Mouse (Mus musculus): ENCODE results near the gene Skp1a.

The Skp1a gene

DNA sequence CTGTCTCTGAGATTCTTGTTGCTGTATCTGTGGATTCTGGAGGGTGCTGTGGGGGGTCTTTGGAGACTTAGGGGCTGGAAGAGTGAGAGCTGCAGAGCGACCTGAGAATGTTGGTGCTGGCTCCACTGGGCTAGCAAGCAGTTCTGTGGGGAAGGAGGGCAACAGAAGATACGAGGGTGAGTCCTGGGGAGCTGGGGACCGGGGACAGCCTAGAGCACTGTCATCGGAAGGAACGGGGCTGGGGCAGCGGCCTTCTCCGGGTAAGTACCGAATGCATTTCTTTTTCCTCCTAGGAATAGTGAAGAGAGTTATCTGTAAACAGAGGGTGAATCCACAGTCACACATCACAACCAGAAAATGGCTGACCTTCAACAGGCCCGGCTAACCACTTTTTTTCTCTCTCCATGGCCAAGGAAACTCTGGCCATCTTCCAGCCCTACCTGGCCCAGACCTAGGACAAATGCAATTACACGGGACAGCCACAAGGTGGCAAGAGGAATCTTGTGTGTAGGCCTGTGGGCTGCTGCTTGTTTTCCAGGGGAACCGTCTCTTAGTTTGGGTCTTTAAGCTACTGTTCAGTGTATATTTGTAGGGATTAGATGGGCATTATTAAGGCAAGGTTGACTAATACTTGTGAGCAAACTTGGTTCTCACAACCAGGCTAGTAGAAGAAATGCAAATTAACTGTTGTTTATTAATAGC lies 22.0 kb downstream of the Skp1a start:
- in situ Hi-C loops (cut with MboI, MseI) = no loop called here

DNA sequence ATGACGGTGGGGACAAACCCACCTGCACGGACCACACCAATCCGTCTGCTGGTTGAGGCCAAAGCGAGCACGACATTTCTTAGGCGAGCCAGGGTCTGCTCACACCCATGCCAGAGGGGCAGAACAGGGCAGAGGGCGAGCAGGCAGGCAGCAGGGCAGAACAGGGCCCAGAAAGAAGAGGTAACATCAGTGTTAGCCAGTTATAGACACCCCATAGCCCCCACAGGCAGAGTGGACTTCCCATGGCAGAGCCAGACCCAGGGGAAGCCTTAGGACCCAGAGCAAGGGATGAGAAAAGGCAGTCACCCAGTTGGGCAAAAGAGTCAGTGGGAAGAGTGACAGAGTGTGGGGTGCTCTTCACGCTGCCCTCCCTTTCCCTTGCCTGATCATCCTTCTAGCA lies 23.3 kb downstream of the Skp1a start:
- in situ Hi-C loops (cut with MboI, MseI) = no loop called here

DNA sequence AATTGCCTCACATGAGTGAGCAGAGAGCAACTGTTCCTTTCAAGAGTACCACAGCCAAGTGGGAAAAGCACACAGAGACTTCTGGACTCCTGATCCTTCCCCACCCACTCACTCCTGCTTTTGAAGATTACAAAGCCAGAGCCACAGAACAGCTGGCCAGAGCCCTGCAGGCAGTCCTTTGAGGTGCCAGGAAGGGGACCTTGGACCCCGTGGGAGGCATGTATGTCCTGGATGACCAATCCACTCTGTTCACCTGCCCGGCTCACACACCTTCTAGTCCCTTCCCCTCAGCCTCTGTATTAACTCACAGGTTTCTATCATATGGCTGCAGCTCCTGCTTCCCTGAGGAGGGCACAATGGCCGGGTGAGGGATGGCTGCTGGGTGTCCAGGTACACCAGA lies 25.6 kb downstream of the Skp1a start:
- in situ Hi-C loops (cut with MboI, MseI) = no loop called here

DNA sequence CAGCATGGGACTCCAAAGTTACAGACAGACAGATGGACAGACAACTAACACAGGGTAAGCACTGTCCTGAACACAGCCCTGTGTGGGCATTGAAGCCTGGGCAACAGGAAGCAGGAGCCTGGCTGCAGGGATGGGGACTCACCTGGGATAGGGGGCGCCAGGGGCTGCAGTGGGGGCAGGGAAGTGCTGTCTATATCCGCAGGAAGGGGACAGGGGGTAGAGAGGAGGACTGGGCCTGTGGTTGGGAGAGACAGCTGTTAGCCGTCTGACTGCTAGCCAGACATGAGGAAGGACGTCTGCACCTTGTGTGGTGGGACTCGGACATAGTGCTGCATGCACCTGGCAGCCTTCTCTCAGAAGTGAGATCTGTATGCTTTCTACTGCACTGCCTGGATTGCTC lies 26.9 kb downstream of the Skp1a start:
- in situ Hi-C loops (cut with MboI, MseI) = no loop called here

DNA sequence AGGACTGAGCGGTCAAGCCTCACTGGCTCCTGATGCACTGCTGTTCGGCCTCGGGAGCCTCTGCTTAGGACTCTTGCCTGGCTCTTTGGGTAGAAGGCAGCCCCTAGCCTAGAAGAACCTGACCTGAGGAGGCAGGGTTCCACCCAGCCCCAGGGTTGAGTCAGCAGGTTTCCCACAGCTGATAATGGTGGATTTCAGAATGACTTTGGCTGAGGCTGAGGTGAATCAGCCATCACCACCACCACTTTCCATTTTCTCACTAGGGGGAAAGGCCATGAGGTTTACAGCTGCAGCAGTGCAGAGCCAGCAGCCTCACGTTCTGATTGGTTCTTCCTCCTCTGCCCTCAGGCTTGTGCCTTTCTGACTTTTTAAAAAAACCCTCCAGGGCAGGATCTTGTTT lies 29.1 kb downstream of the Skp1a start:
- in situ Hi-C loops (cut with MboI, MseI) = loop anchor here (5.0 kb wide), 1 partner anchor 81 kb away; no protein-coding TSS in a partner anchor

DNA sequence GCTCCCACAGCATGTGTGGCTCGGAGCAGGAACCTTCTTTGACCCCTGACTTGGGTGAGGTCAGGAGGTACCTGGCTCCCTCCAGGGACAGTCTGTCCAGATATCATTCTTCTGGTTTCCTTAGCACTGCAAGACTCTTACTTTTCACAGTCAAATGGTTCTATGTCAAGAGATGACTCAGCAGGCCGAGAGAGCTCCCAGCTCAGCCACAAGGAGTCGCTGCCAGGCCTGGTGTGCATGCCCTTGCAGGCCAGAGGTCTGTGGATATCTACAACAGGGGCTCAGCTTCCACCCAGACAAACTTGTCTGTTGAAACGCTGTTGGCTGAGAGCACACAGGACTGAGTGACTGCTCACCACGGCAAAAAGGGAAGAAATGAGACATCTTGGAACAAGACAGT lies 30.1 kb downstream of the Skp1a start:
- in situ Hi-C loops (cut with MboI, MseI) = loop anchor here (5.0 kb wide), 1 partner anchor 80 kb away; no protein-coding TSS in a partner anchor

DNA sequence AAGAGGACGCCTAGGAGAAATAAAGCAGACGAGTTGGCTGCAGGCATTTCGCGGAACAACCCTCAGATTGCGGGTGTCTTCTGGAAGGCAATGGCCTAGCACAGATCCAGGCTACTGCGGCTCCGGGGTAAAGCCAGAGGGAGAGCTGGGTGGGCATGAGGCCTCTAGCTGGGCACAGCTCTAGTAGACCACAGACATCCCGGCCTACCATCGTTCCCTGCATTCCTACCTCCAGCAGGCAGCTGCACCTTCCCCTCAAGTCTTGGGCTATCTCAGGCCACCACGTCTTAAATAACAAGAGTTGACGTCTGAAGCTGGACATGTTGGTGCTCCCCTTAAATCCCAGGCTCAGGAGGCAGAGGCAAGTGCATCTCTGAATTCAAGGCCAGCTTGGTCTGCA lies 30.5 kb downstream of the Skp1a start:
- in situ Hi-C loops (cut with MboI, MseI) = loop anchor here (5.0 kb wide), 1 partner anchor 80 kb away; no protein-coding TSS in a partner anchor

DNA sequence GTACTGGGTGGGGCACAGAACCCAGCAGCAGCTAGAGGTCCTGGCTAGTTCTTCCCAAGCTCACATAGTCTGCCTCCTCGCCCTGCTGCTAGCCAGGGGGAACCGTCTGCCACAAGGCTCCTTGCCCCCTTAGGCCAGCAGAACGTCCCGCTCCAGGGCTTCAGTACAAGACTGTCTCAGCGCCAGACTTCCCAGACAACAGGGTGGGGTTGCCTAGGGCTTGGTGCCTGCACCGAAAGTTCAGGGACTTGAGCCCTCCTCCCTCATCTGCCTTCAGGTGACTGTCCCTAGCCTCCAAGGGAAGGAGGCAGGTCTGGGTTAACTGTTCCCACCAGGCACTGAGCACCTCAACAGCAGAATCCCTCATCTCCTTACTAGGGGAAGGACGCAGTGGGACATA lies 33.1 kb downstream of the Skp1a start:
- in situ Hi-C loops (cut with MboI, MseI) = loop anchor here (5.0 kb wide), 1 partner anchor 77 kb away; no protein-coding TSS in a partner anchor

DNA sequence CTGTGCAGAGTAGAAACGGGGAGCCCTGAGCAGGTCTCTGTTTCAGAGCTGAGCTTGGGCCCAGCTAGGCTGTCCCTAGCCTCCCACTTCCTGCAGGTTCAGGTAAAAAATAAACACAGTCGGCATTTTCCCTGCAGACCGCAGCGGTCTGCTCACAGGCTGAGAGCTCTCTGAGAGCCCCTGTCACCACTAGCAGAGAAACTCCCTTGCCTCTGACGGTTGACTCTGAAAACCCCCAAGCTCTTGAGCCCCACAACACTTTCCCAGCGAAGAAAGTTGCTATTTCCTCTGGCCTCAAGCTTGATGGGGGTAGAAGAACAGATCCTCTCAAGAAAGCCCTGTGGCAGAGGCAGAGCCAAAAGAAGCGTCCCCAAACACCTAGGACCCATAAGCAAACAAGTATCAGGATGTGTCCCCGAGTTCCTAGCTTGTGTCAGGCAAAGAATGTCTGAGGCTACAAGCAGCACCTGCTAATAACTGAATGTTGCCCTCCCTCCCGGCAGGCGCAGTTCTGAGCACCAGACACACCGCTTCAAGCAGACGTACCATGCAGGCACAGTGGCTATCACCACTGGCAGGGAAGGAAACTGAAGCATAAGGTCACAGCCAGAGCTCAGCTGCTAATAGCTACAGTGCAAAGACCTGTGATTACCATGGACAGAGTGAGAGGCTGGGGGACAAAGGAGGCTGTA lies 34.0 kb downstream of the Skp1a start:
- in situ Hi-C loops (cut with MboI, MseI) = no loop called here

DNA sequence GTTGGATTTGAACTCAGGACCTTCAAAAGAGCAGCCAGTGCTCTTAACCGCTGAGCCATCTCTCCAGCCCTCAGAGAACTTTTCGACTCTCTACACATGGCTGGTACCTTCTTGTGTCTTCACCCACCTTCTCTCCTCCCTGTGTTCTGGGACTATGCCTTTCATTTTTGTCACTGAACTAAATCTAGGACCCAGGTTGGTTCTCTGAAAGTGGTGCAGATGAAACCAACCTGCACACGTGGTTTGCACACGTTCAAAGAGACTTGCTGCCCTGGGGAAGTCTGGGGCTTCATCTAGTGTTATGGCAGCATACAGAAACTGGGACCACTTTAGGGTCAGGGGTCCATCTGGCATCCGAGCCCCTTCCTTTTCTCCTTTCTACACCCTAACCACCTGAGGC lies 35.5 kb downstream of the Skp1a start:
- in situ Hi-C loops (cut with MboI, MseI) = no loop called here

DNA sequence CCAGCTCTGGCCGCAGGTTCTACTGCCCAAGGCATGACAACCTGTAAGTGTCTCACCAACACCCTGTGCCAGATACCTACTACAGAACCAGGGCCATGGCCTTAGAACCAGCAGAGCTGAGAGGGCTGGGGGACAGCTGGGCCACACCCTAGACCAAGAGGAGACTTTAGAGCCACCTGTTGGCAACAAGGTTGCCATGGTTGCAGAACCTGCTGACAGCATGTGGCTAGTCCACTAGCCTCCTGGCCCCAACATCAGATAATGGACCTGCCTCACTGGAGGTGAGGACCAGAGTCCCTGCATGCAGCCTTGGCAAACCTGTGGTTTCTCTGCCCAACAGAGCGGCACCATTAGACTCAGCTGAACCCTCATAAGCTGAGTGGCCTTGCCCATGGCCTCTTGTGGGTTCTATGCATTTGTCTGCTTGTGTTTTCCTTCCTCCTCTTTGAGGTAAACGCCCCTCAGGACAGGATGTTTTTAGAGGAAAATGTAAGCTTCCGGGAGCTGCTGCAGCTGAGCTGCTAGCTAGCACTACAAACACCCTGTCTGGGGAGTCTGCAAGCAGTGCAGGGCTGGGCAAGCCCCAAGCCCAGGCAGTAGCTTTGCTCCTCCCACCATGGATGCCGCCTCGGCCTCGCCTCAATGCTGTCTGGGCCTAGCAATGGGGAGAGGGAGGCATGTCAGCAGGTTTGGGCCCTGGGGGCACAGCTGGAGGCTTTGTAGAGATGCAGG lies 36.5 kb downstream of the Skp1a start:
- in situ Hi-C loops (cut with MboI, MseI) = no loop called here

DNA sequence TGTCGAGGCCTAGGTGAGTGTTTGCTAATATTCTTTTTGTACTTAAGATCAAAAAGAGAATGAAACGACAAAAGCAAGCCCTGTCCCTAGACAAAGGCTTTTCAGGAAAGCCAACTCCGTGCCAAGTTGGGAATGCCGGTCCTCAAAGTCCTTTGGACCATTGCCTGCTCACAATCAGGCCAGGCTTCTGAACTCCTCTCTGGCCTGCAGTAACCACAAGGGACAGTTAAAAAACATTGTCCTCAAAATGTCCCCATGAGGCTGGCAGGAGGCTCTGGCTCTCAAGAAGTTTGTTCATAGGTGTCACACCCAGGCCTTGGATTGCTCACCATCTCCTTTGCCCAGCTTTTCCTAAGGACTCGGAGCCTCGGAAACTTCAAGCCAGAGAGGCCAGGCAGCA lies 38.0 kb downstream of the Skp1a start:
- in situ Hi-C loops (cut with MboI, MseI) = no loop called here

DNA sequence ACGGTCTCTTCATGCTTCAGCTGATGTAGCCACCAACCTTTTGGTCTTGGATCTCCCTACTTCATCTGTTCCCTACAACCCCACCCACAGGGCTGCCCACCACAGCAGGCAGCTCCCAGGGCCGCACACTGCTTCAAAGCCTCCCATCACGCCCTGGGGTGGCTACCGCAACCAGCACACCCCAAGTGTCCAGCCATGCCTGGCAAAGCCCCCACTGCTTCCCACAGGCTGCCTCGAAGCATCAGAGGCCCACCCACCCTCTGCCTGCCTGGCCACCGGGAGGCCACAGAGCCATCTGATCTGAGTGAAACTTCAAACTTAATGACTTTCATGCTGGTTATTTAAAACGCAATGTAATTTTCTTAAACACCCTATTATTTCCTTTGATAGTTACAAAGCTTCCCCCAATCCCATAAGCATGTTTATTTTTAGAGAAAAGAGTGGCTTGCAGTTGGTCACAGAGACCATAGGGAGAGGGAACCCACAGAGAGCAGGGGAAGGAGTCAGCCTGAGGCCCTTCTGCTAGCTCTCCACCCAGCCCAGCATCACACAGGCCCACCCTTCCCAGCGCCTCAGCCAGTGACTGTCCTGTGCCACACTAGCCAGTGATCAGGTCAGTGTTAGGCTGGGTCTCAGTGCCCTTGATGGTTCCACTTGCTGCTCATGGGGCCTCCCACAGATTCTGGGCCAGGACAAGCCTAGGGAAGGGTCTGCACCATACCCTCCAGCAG lies 40.1 kb downstream of the Skp1a start:
- in situ Hi-C loops (cut with MboI, MseI) = no loop called here

DNA sequence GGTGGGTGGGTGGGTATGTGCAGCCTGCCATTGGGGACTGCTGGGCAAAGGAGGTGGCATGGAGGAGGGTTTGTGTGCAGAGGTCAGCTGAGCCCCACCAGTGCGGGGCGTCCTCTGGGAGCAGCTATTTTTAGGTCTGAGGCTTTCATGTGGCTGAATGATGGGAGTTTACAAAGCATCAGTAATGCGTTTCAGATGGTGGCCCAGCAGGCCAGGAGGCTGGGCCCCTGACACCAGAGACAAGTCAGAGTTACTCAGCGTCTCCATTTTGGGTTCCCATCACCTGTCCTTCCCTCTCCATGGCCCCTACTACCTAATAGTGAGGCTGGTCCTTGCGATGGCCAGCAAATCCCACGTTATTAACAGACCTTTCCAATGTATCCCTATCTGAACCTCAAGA lies 40.8 kb downstream of the Skp1a start:
- in situ Hi-C loops (cut with MboI, MseI) = no loop called here

DNA sequence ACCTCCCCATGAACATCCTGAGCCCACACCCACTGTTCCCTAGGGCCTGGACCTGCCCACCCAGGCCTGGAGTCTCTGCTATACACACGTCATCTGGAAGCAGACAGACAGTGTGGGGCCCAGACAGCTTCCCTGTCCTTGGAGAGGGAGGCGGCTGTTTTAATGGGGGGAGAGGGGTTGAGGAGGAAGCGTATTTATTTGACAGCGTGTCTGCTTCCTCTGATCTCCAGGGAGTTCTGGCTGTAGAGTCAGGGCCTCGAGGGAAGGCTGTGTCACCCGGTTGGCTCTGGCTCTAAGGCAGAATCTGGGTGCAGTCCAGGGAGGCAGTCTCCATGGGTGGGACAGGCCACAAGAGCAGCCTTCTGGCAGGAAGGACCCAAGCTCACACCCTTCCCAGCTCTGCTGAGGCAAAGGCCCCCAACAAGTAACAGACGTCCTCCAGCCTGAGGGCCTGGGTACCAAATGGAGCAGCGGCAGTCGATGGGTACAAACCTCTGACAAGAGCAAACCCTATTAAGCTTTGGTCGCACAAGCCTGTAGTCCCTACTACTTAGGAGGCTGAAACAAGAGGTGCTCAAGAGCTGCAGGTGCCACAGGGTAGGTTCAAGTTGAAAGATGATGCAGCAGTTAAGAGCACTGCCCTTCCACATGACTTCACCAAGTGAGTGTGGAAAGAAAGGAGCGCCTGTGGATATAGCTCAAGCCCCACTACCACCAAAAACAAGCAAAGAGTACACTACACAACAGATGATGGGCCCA lies 41.6 kb downstream of the Skp1a start:
- in situ Hi-C loops (cut with MboI, MseI) = no loop called here

DNA sequence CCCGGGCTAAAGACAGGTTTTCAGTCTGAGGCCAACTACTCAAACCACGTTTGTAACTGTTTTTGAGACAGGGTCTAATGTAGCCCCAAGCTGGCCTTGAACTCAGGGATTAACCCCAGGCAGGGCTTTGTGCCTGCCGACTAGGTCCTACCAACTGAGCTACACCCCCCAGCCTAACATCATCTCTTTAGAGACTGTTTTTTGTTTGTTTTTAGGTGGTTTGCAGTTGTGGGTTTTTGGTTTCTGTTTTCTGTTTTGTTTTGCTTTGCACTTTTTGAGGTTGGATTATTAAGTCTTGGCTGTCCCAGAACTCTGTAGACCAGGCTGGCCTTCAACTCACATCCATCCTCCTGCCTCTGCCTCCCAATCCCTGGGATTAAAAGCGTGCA lies 42.1 kb downstream of the Skp1a start:
- in situ Hi-C loops (cut with MboI, MseI) = no loop called here

DNA sequence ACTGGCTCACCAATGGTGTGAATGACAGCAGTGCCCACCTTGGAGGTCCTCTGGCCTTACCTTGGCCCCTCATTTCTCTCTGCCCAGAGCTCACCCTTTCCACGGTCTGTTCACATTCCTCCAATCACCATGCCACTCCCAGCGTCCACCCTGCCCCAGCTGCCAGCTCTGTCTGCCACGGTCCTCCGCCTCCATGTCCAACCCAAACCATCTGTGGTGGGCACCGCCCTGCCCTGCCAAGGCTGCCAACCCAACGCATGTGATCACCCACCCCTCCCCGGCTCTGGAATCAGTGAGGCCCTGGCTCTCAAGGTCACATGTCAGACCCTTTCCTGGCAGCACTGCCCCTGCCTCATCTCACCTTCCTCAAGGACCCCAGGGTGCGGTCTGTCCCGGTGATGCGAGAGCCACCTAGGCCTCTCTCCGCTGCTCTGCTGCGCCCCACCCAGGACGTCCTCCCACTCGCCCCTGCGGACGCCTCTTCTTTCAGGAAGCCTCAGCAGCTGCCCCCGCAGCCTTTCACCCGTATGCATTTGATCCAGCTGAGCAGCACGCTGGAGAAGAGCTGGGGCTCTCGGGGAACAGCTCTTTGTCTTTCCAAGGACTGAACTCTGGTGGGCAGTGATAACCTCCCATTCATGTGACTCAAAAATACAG lies 42.8 kb downstream of the Skp1a start:
- in situ Hi-C loops (cut with MboI, MseI) = no loop called here

DNA sequence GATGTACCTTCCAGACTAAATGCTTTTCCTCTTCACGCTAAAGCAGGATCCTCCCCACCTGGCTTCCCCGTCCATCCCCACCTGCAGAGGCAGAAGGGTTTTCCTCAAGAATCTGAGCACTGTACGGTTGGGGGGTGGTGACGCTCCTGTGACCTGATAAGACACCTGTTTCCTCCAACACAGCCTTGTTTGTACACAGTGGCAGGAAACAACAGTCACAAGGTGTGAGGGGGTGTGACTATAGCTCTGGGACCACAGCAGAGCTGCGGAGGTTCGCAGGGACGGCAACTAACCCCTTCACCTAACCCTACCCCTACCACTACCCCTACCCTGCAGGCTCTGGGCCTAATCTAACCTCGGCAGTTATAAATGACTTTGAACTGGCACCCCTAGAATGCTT lies 43.6 kb downstream of the Skp1a start:
- in situ Hi-C loops (cut with MboI, MseI) = no loop called here

DNA sequence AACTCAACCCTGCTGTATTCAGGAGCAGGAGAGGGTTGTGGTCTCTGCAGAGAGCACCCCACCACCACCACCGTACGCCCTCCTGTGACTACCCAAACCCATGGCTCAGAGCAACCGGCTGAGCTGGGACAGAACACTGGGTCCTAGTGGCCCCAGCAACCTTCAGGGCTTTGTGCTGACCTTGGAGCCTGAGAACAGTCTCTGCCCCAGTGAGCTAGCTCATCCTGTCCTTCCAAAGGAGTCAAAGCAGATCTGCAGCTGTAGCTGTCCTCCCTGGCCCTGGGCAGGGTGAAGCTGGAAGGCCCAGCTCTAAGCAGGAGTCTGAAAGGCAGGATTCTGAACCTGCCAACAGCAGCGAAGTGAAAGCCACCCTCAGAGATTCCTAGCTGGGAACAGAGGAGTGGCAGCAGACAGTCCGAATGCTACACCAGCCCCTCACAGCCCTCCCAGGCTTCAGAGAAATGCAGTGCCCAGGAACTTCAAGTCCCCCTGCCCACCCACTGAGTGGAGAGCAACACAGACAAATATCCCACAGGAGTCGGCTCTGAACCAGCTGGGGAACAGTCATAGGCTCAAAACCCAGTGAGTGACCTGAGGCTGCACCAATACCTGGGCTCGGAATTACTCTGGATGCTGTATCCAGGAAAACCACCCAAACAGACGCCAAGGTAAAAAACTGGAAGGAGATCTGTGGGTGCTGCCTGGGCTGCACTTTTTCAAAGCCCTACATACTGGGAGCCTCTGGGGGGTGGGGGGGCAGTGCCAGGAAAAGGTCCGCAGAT lies 44.2 kb downstream of the Skp1a start:
- in situ Hi-C loops (cut with MboI, MseI) = no loop called here

DNA sequence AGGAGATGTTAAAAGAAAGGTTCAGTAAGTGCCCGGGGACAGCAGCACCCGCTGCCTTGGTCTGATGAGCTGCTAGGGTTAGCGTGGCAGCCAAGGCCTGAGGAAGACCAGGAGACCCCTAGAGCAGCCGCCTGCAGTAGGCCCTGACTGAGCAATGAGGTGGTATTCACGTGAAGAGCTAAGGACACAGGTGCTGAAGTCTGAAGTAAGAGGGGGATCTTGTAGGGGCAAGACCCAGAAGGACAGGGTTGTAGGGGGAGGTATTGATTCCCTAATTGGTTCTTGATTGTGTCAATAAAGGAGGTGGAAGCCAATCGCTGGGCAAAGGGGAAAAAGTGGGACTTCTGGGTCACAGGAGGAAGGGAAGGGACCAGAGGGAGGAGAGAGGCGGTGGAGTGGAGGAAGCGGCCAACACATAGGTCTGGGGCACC lies 45.2 kb downstream of the Skp1a start:
- in situ Hi-C loops (cut with MboI, MseI) = no loop called here
